ENCODE assay signal across 12 mouse cellular contexts in the genomic region with DNA sequence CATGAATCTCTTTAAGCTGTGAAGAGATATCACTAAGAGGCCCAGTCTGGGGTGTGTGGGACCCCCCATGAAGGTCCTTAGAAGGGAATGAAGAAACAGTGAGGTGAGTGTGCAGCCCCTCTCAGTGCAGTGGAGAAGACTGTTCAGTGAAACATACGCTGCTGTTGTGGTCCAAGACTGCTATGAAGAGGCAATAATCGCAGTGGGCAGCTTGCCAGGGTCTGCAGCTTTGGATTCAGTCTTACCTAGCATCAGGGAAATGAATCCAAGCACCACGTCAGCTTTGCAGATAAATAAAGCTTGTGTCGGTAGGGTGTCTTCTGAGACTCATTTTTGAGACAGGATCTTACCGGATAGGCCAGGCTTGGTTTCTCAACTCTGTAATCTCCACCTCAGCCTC. TPM values are rescaled to one million over a fixed set of nuclear protein-coding genes. Genes with fewer than 3 reads are reported as not detected.
DNase-seq lines count a peak whose midpoint lies in the region; ATAC-seq lines count a peak whose summit lies in the region.
"Had no signal": no experiment of that assay in that cellular context is flagged by ENCODE, and none has a peak within 500 bp of the region (broad histone marks: within the 10 kb centered on the region; RNA-seq: fewer than 3 reads in every experiment).

No protein-coding gene starts in this region.

- ATAC-seq in forebrain, embryonic 14.5 days = no peak
- no peak for ATAC-seq in forebrain, embryonic 13.5 days
- no peak for ATAC-seq in limb, embryonic 12.5 days (ENCODE audit: insufficient number of reproducible peaks, insufficient read depth, low FRiP score, low TSS enrichment, low read depth)
- ATAC-seq in embryonic facial prominence, embryonic 14.5 days (ENCODE audit: low read depth) = 0 out of 2 replicates have a peak, but pooled peaks have one; percentile 14

- peaks cover 21% of the 10 kb centered on the region for H3K4me1 ChIP-seq in forebrain, embryonic 14.5 days (ENCODE audit: control insufficient read depth, insufficient read depth, low read length)
- peaks cover 34% of the 10 kb centered on the region for H3K4me1 ChIP-seq in forebrain, embryonic 13.5 days
- H3K4me1 ChIP-seq in limb, embryonic 12.5 days (replicated peaks) = peaks cover 17% of the 10 kb centered on the region
- peaks cover 21% of the 10 kb centered on the region for H3K4me1 ChIP-seq in limb, embryonic 10.5 days
- H3K4me1 ChIP-seq in embryonic facial prominence, embryonic 14.5 days (ENCODE audit: control insufficient read depth, insufficient read depth, low read length) = peaks cover 17% of the 10 kb centered on the region

- H3K9ac ChIP-seq in forebrain, embryonic 14.5 days (ENCODE audit: low read length) = no peak overlapping the region
- H3K9ac ChIP-seq in forebrain, embryonic 13.5 days = no peak overlapping the region
- no peak overlapping the region for H3K9ac ChIP-seq in limb, embryonic 12.5 days (replicated peaks)
- H3K9ac ChIP-seq in embryonic facial prominence, embryonic 14.5 days (ENCODE audit: low read depth, low read length) = peak overlapping the region; percentile 8; the same call in 1 of the 2 replicates

- H3K27me3 ChIP-seq in forebrain, embryonic 14.5 days (replicated peaks; ENCODE audit: control insufficient read depth, insufficient read depth, low read length) = no peaks in the 10 kb centered on the region
- H3K27me3 ChIP-seq in forebrain, embryonic 13.5 days = peaks cover 4% of the 10 kb centered on the region
- H3K27me3 ChIP-seq in limb, embryonic 12.5 days = peaks cover 19% of the 10 kb centered on the region
- peaks cover 21% of the 10 kb centered on the region for H3K27me3 ChIP-seq in limb, embryonic 10.5 days (ENCODE audit: low read depth, poor library complexity, severe bottlenecking)
- 0 out of 2 replicates have a peak, but pooled peaks cover 10% of the 10 kb centered on the region for H3K27me3 ChIP-seq in embryonic facial prominence, embryonic 14.5 days (replicated peaks; ENCODE audit: control insufficient read depth, insufficient read depth, low read length)

- H3K4me2 ChIP-seq in forebrain, embryonic 14.5 days (ENCODE audit: low read length) = no peak overlapping the region
- H3K4me2 ChIP-seq in forebrain, embryonic 13.5 days = no peak overlapping the region
- H3K4me2 ChIP-seq in limb, embryonic 12.5 days = no peak overlapping the region
- H3K4me2 ChIP-seq in embryonic facial prominence, embryonic 14.5 days (ENCODE audit: low read depth, low read length) = no peak overlapping the region

- no peaks in the 10 kb centered on the region for H3K9me3 ChIP-seq in forebrain, embryonic 14.5 days (replicated peaks; ENCODE audit: control insufficient read depth, low read length)
- H3K9me3 ChIP-seq in forebrain, embryonic 13.5 days (replicated peaks) = no peaks in the 10 kb centered on the region
- no peaks in the 10 kb centered on the region for H3K9me3 ChIP-seq in limb, embryonic 12.5 days
- no peaks in the 10 kb centered on the region for H3K9me3 ChIP-seq in limb, embryonic 10.5 days (replicated peaks)
- H3K9me3 ChIP-seq in embryonic facial prominence, embryonic 14.5 days (ENCODE audit: control insufficient read depth, low read length) = no peaks in the 10 kb centered on the region

- no peak overlapping the region for H3K4me3 ChIP-seq in forebrain, embryonic 14.5 days (ENCODE audit: low read depth, low read length)
- H3K4me3 ChIP-seq in forebrain, embryonic 13.5 days = no peak overlapping the region
- H3K4me3 ChIP-seq in limb, embryonic 12.5 days (replicated peaks) = no peak overlapping the region
- no peak overlapping the region for H3K4me3 ChIP-seq in limb, embryonic 10.5 days
- no peak overlapping the region for H3K4me3 ChIP-seq in embryonic facial prominence, embryonic 14.5 days (ENCODE audit: low read depth, low read length)
- H3K4me3 ChIP-seq: megakaryocyte, embryonic 14.5 days had no signal

- H3K36me3 ChIP-seq in forebrain, embryonic 14.5 days (ENCODE audit: control insufficient read depth, insufficient read depth, low read length) = peaks cover 28% of the 10 kb centered on the region
- H3K36me3 ChIP-seq in forebrain, embryonic 13.5 days (ENCODE audit: poor library complexity, severe bottlenecking) = peaks cover 38% of the 10 kb centered on the region
- peaks cover 37% of the 10 kb centered on the region for H3K36me3 ChIP-seq in limb, embryonic 12.5 days
- H3K36me3 ChIP-seq in limb, embryonic 10.5 days = peaks cover 28% of the 10 kb centered on the region
- H3K36me3 ChIP-seq in embryonic facial prominence, embryonic 14.5 days (ENCODE audit: control insufficient read depth, insufficient read depth, low read length) = peaks cover 35% of the 10 kb centered on the region

- 45% methylated on average over 5 of the region's 5 CpGs for WGBS in forebrain, embryonic 14.5 days
- 58% methylated on average over 5 of the region's 5 CpGs for WGBS in forebrain, embryonic 13.5 days
- 78% methylated on average over 5 of the region's 5 CpGs for WGBS in limb, embryonic 12.5 days
- 82% methylated on average over 5 of the region's 5 CpGs for WGBS in limb, embryonic 10.5 days
- WGBS in embryonic facial prominence, embryonic 14.5 days = 58% methylated on average over 5 of the region's 5 CpGs

- DNase-seq in forebrain, embryonic 14.5 days (ENCODE audit: low spot score) = peak; percentile 68
- DNase-seq in limb, embryonic 10.5 days (ENCODE audit: low spot score) = no peak
- peak; percentile 38 for DNase-seq in MN1 (ENCODE audit: low spot score)
- peak; percentile 84 for DNase-seq in embryonic facial prominence, embryonic 14.5 days (ENCODE audit: low spot score)
- DNase-seq in lung, adult 18-20 months = no peak
- DNase-seq: adrenal gland, adult 8-10 months; gastrocnemius, postnatal 10 days; liver; thymus, postnatal 4 days had no signal

- peak overlapping the region; percentile 4; the same call in 1 of the 2 replicates for H3K27ac ChIP-seq in forebrain, embryonic 14.5 days (ENCODE audit: low read depth, low read length)
- no peak overlapping the region; the same call in 1 of the 2 replicates for H3K27ac ChIP-seq in forebrain, embryonic 13.5 days
- 0 out of 2 replicates have a peak overlapping the region, but pooled peaks have one; percentile 23 for H3K27ac ChIP-seq in limb, embryonic 12.5 days
- H3K27ac ChIP-seq in limb, embryonic 10.5 days = no peak overlapping the region
- H3K27ac ChIP-seq in embryonic facial prominence, embryonic 14.5 days (replicated peaks; ENCODE audit: low read depth, low read length) = 0 out of 2 replicates have a peak overlapping the region, but pooled peaks have one; percentile 21

RNA-seq across cellular contexts. Expression of gene Rem2, which starts 3.2 kb away (rescaled TPM):
- 19.6 and 26.4 TPM in 2 replicates for polyA plus RNA-seq in forebrain, embryonic 14.5 days (2014; fragmentation: Nextera tagmentation; extraction: Ambion mirVana)
- polyA plus RNA-seq in forebrain, embryonic 13.5 days (2015; fragmentation: Nextera tagmentation; extraction: Ambion mirVana) = 24.2 and 24.4 TPM in 2 replicates
- polyA plus RNA-seq in limb, embryonic 12.5 days (2016; fragmentation: Nextera tagmentation; extraction: Ambion mirVana) = 4.3 and 5.0 TPM in 2 replicates
- 3.6 and 5.3 TPM in 2 replicates for polyA plus RNA-seq in limb, embryonic 10.5 days (2016; fragmentation: Nextera tagmentation; extraction: Ambion mirVana)
- polyA plus RNA-seq in embryonic facial prominence, embryonic 14.5 days (2014; fragmentation: Nextera tagmentation; extraction: Ambion mirVana) = 1.7 and 2.1 TPM in 2 replicates

RNA-seq across cellular contexts. Expression of gene Lrp10, which starts 8.7 kb away (rescaled TPM):
- polyA plus RNA-seq in forebrain, embryonic 14.5 days (2014; fragmentation: Nextera tagmentation; extraction: Ambion mirVana) = 19.2 and 21.0 TPM in 2 replicates
- 19.9 and 24.4 TPM in 2 replicates for polyA plus RNA-seq in forebrain, embryonic 13.5 days (2015; fragmentation: Nextera tagmentation; extraction: Ambion mirVana)
- polyA plus RNA-seq in limb, embryonic 12.5 days (2016; fragmentation: Nextera tagmentation; extraction: Ambion mirVana) = 28.3 and 28.7 TPM in 2 replicates
- polyA plus RNA-seq in limb, embryonic 10.5 days (2016; fragmentation: Nextera tagmentation; extraction: Ambion mirVana) = 23.9 and 24.4 TPM in 2 replicates
- polyA plus RNA-seq in embryonic facial prominence, embryonic 14.5 days (2014; fragmentation: Nextera tagmentation; extraction: Ambion mirVana) = 41.0 and 43.4 TPM in 2 replicates

RNA-seq across cellular contexts. Expression of gene Mmp14, which starts 41.3 kb away (rescaled TPM):
- 48.2 and 51.5 TPM in 2 replicates for polyA plus RNA-seq in forebrain, embryonic 14.5 days (2014; fragmentation: Nextera tagmentation; extraction: Ambion mirVana)
- polyA plus RNA-seq in forebrain, embryonic 13.5 days (2015; fragmentation: Nextera tagmentation; extraction: Ambion mirVana) = 54.5 and 57.3 TPM in 2 replicates
- polyA plus RNA-seq in limb, embryonic 12.5 days (2016; fragmentation: Nextera tagmentation; extraction: Ambion mirVana) = 149 and 176 TPM in 2 replicates
- polyA plus RNA-seq in limb, embryonic 10.5 days (2016; fragmentation: Nextera tagmentation; extraction: Ambion mirVana) = 68.3 and 84.7 TPM in 2 replicates
- polyA plus RNA-seq in embryonic facial prominence, embryonic 14.5 days (2014; fragmentation: Nextera tagmentation; extraction: Ambion mirVana) = 235 and 254 TPM in 2 replicates

RNA-seq across cellular contexts. Expression of gene Prmt5, which starts 44.7 kb away (rescaled TPM):
- 98.5 and 103 TPM in 2 replicates for polyA plus RNA-seq in forebrain, embryonic 14.5 days (2014; fragmentation: Nextera tagmentation; extraction: Ambion mirVana)
- polyA plus RNA-seq in forebrain, embryonic 13.5 days (2015; fragmentation: Nextera tagmentation; extraction: Ambion mirVana) = 107 and 113 TPM in 2 replicates
- 105 and 106 TPM in 2 replicates for polyA plus RNA-seq in limb, embryonic 12.5 days (2016; fragmentation: Nextera tagmentation; extraction: Ambion mirVana)
- 131 and 156 TPM in 2 replicates for polyA plus RNA-seq in limb, embryonic 10.5 days (2016; fragmentation: Nextera tagmentation; extraction: Ambion mirVana)
- 65.3 and 75.7 TPM in 2 replicates for polyA plus RNA-seq in embryonic facial prominence, embryonic 14.5 days (2014; fragmentation: Nextera tagmentation; extraction: Ambion mirVana)

RNA-seq across cellular contexts. Expression of gene Mrpl52, which starts 46.0 kb away (rescaled TPM):
- polyA plus RNA-seq in forebrain, embryonic 14.5 days (2014; fragmentation: Nextera tagmentation; extraction: Ambion mirVana) = 274 and 289 TPM in 2 replicates
- 270 and 310 TPM in 2 replicates for polyA plus RNA-seq in forebrain, embryonic 13.5 days (2015; fragmentation: Nextera tagmentation; extraction: Ambion mirVana)
- polyA plus RNA-seq in limb, embryonic 12.5 days (2016; fragmentation: Nextera tagmentation; extraction: Ambion mirVana) = 259 and 277 TPM in 2 replicates
- 198 and 219 TPM in 2 replicates for polyA plus RNA-seq in limb, embryonic 10.5 days (2016; fragmentation: Nextera tagmentation; extraction: Ambion mirVana)
- 226 and 241 TPM in 2 replicates for polyA plus RNA-seq in embryonic facial prominence, embryonic 14.5 days (2014; fragmentation: Nextera tagmentation; extraction: Ambion mirVana)

Comparison
In these comparisons a context has a peak if more than half of its experiments do, and no peak if none do; other contexts are left out.
1. H3K27ac ChIP-seq: peak in forebrain, embryonic 14.5 days (single experiment), limb, embryonic 12.5 days (single experiment) and embryonic facial prominence, embryonic 14.5 days (single experiment); none in forebrain, embryonic 13.5 days (single experiment) and limb, embryonic 10.5 days (single experiment).
2. DNase-seq: peak in forebrain, embryonic 14.5 days (single experiment), MN1 (single experiment) and embryonic facial prominence, embryonic 14.5 days (single experiment); none in limb, embryonic 10.5 days (single experiment) and lung, adult 18-20 months (0 of 2).